Mouse (Mus musculus): ENCODE data around the gene Plch2.

GRCm38 (mm10) chr4:154986750-154987149 lies 69.8 kb downstream of the Plch2 start:
- TF ChIP-seq MAX (IDR thresholded peaks at IDR 0.05; ENCODE audit: low read length) (no peak), POLR2AphosphoS2 (IDR thresholded peaks at IDR 0.05; ENCODE audit: low read length) (no peak), TAL1 (IDR thresholded peaks at IDR 0.05; ENCODE audit: low read length) (no peak), EP300 (IDR thresholded peaks at IDR 0.05; ENCODE audit: low read depth in 1 of 2, low read length in 2 of 2) (no peak), ZKSCAN1 (IDR thresholded peaks at IDR 0.05; ENCODE audit: low read depth, low read length) (no peak), USF1 (IDR thresholded peaks at IDR 0.05; ENCODE audit: low read depth, low read length) (no peak), GABPA (IDR thresholded peaks at IDR 0.05; ENCODE audit: low read depth, low read length) (no peak), NRF1 (IDR thresholded peaks at IDR 0.05; ENCODE audit: insufficient read depth, low read depth, low read length, poor library complexity, severe bottlenecking) (no peak), ZNF384 (IDR thresholded peaks at IDR 0.05; ENCODE audit: low read depth, low read length) (no peak), CTCF (IDR thresholded peaks at IDR 0.05 in 2 of 3, conservative IDR thresholded peaks at IDR 0.05 in 1 of 3; ENCODE audit: control insufficient read depth in 1 of 3, insufficient read depth in 1 of 3, low read depth in 2 of 3, low read length in 3 of 3, poor library complexity in 1 of 3, severe bottlenecking in 1 of 3) (no peak)
